Mouse (Mus musculus) liver, embryonic 14.5 days (tissue): ENCODE data around the gene Ankrd36. TPM values are rescaled to one million over a fixed set of nuclear protein-coding genes. Genes with fewer than 3 reads are reported as not detected.
"Not testable (repeated sequence)": the region's sequence is repeated elsewhere in the genome, so short reads cannot be mapped to it uniquely, and the experiment has no call there.

Source experiments
- ATAC-seq: fragments of 200-750 bp; cut with Nextera tagmentation; 2 replicates; pipeline ENCODE4 v1.8.0; 2017; ENCODE audit warnings: moderate number of reproducible peaks, mild to moderate bottlenecking, moderate library complexity; ENCODE audit not compliant: insufficient read depth
- DNase-seq, 3 experiments: peaks; one replicate each; pipeline ENCODE4 v3.0.0-alpha.2; 2012 to 2013; ENCODE audit warnings: low read depth in 3 of 3, low spot score in 3 of 3
- H3K27ac ChIP-seq: fragments of 300-500 bp; sonication (generic); 2 replicates; pipeline ENCODE4 v1.5.1; 2014; ENCODE audit warnings: moderate library complexity, mild to moderate bottlenecking, control low read depth, inconsistent platforms
- H3K27me3 ChIP-seq: fragments of 300-500 bp; sonication (generic); 2 replicates; pipeline ENCODE4 v1.6.1; 2014; ENCODE audit warnings: mild to moderate bottlenecking, low read length, moderate library complexity; ENCODE audit not compliant: control insufficient read depth, insufficient read depth
- H3K36me3 ChIP-seq: fragments of 300-500 bp; sonication (generic); replicated peaks from 2 replicates; pipeline ENCODE4 v1.6.1; 2014; ENCODE audit warnings: low read depth; ENCODE audit not compliant: control insufficient read depth, insufficient read depth
- H3K4me1 ChIP-seq, 2 experiments: fragments of 200-500 bp in 1 of 2; fragments of 300-500 bp in 1 of 2; sonication (generic) in 1 of 2; replicated peaks; 2 replicates each; pipeline ENCODE4 v1.6.1; 2012 to 2014; ENCODE audit warnings: antibody characterized with exemption in 1 of 2, inconsistent platforms in 1 of 2, low read length in 1 of 2; ENCODE audit not compliant: control insufficient read depth in 2 of 2, insufficient read depth in 2 of 2
- H3K4me2 ChIP-seq: fragments of 300-500 bp; sonication (generic); 2 replicates; pipeline ENCODE4 v1.6.1; 2014; ENCODE audit warnings: low read depth, mild to moderate bottlenecking, control low read depth, moderate library complexity
- H3K4me3 ChIP-seq, 2 experiments: fragments of 200-500 bp in 1 of 2; fragments of 300-500 bp in 1 of 2; sonication (generic) in 1 of 2; 2 replicates each; pipeline ENCODE4 v1.5.1; 2012 to 2014; ENCODE audit warnings: low read depth in 2 of 2, low read length in 2 of 2, mild to moderate bottlenecking in 2 of 2, control low read depth in 1 of 2, inconsistent platforms in 1 of 2, moderate library complexity in 1 of 2; ENCODE audit not compliant: insufficient read depth in 1 of 2
- H3K9ac ChIP-seq: fragments of 300-500 bp; sonication (generic); replicated peaks from 2 replicates; pipeline ENCODE4 v1.6.1; 2014; ENCODE audit warnings: mild to moderate bottlenecking, control low read depth, moderate library complexity
- H3K9me3 ChIP-seq: fragments of 300-500 bp; sonication (generic); 2 replicates; pipeline ENCODE4 v1.6.1; 2016; ENCODE audit warnings: low read length, mixed read lengths; ENCODE audit not compliant: control insufficient read depth
- CTCF ChIP-seq: IDR thresholded peaks from 2 replicates; pipeline ENCODE4 v1.5.1; 2016; ENCODE audit warnings: antibody characterized with exemption, low read depth, control low read depth
- EP300 ChIP-seq: IDR thresholded peaks from 2 replicates; pipeline ENCODE4 v1.6.1; 2016; ENCODE audit warnings: antibody characterized with exemption, low read depth
- WGBS: fragments of 180-500 bp; shearing (Covaris S2); extraction: QIAGEN DNeasy Blood & Tissue Kit; methylation state at CpG from one replicate; pipeline ENCODE4 v1.1.7; 2014; ENCODE audit not compliant: insufficient replicate concordance; 5-methylcytosine and 5-hydroxymethylcytosine counted together
- polyA plus RNA-seq, 2 experiments: library from polyadenylated mRNA; depleted of rRNA in 1 of 2; stranded (reverse) in 1 of 2; unstranded in 1 of 2; fragments of >200 nt; fragmentation: Nextera tagmentation in 1 of 2; extraction: Ambion mirVana in 1 of 2; gene quantifications; 2 replicates each; pipeline versions ENCODE4 v1.2.1 to v1.2.3; 2012 to 2014

Gene Ankrd36
- polyA plus RNA-seq, 2 experiments: 0.66 to 1.2 TPM

GRCm38 (mm10) chr11:5530172-5530571 lies 39.3 kb upstream of the Ankrd36 start:
- TF ChIP-seq CTCF (no peak), EP300 (no peak)
- peaks cover 75% of the 10 kb centered on the region for H3K36me3 ChIP-seq
- no peak for ATAC-seq

GRCm38 (mm10) chr11:5530717-5531116 lies 38.8 kb upstream of the Ankrd36 start:
- Histone ChIP-seq H3K36me3 (peaks cover 70% of the 10 kb centered on the region), H3K27ac (no peak overlapping the region), H3K4me1 (no peaks in the 10 kb centered on the region), H3K9ac (no peak overlapping the region), H3K27me3 (no peaks in the 10 kb centered on the region), H3K4me3 (no peak overlapping the region), H3K9me3 (no peaks in the 10 kb centered on the region), H3K4me2 (no peak overlapping the region)
- TF ChIP-seq CTCF (no peak), EP300 (no peak)
- ATAC-seq (no peak), DNase-seq (no peak)
- 47% methylated on average over 6 of the region's 6 CpGs for whole genome bisulfite sequencing

More at GRCm38 (mm10) chr11:5530172-5530571, 39.3 kb upstream of the Ankrd36 start:
- H3K4me3 ChIP-seq: no peak overlapping the region
- no peak overlapping the region for H3K27ac ChIP-seq
- DNase-seq: no peak
- no peaks in the 10 kb centered on the region for H3K9me3 ChIP-seq
- WGBS: 72% methylated on average over 5 of the region's 5 CpGs
- no peak overlapping the region for H3K4me2 ChIP-seq
- H3K4me1 ChIP-seq: no peaks in the 10 kb centered on the region
- no peak overlapping the region for H3K9ac ChIP-seq
- no peaks in the 10 kb centered on the region for H3K27me3 ChIP-seq

- Histone ChIP-seq H3K27me3 (no peaks in the 10 kb centered on the region), H3K9ac (no peak overlapping the region), H3K4me1 (no peaks in the 10 kb centered on the region), H3K4me3 (no peak overlapping the region), H3K9me3 (no peaks in the 10 kb centered on the region), H3K4me2 (no peak overlapping the region), H3K36me3 (peaks cover 62% of the 10 kb centered on the region), H3K27ac (no peak overlapping the region)
- ATAC-seq: no peak
- 85% methylated on average over 5 of the region's 5 CpGs for WGBS
- DNase-seq: no peak
- TF ChIP-seq CTCF: peak; percentile 39; the same call in 1 of the 2 replicates
- TF ChIP-seq EP300: no peak
These were observed 36.4 kb upstream of the Ankrd36 start for GRCm38 (mm10) chr11:5533108-5533507.

GRCm38 (mm10) chr11:5537454-5537853 lies 32.0 kb upstream of the Ankrd36 start:
- peaks cover 41% of the 10 kb centered on the region for H3K36me3 ChIP-seq
- H3K4me2 ChIP-seq, H3K27ac ChIP-seq, H3K9me3 ChIP-seq, DNase-seq, ATAC-seq, H3K4me3 ChIP-seq, H3K27me3 ChIP-seq, H3K9ac ChIP-seq: not testable (repeated sequence)
- peaks cover 11 to 20% of the 10 kb centered on the region in 2 experiments for H3K4me1 ChIP-seq
- WGBS: 89% methylated on average over 4 of the region's 4 CpGs

- H3K27ac ChIP-seq: no peak overlapping the region
- H3K4me2 ChIP-seq: peak overlapping the region; percentile 71
These were observed 29.2 kb upstream of the Ankrd36 start for GRCm38 (mm10) chr11:5540331-5540730.

More at GRCm38 (mm10) chr11:5540331-5540730, 29.2 kb upstream of the Ankrd36 start:
- WGBS: 33% methylated on average over 4 of the region's 4 CpGs
- H3K9ac ChIP-seq: peak overlapping the region; percentile 79
- TF ChIP-seq EP300 (no peak), CTCF (no peak)
- H3K4me3 ChIP-seq: peak overlapping the region; percentile 74 to 81; a peak in 3 of 4 replicates
- H3K27me3 ChIP-seq: no peaks in the 10 kb centered on the region
- peaks cover 15 to 24% of the 10 kb centered on the region in 2 experiments for H3K4me1 ChIP-seq
- ATAC-seq (no peak), DNase-seq (no peak)
- H3K9me3 ChIP-seq: no peaks in the 10 kb centered on the region
- peaks cover 16% of the 10 kb centered on the region for H3K36me3 ChIP-seq
